Mouse (Mus musculus) cerebellum, postnatal 14 days (tissue): Measurements from ENCODE around the gene Stag1.
A peak's percentile ranks its signal among the peaks of the same experiment; 100 is the strongest.

Experiments
- DNase-seq, 2 experiments: peaks; one replicate each; pipeline ENCODE4 v3.0.0; 2021; ENCODE audit warnings: mixed read lengths in 2 of 2

The Stag1 gene

GRCm38 (mm10) chr9:100963428-100963912 is 365.9 kb downstream of the Stag1 start:
- no peak for DNase-seq

- DNase-seq, result no peak
Measured at GRCm38 (mm10) chr9:100964106-100964505, 366.5 kb downstream of the Stag1 start.

- DNase-seq, result no peak
Measured at GRCm38 (mm10) chr9:100969461-100969860, 371.9 kb downstream of the Stag1 start.

- DNase-seq, result no peak
Measured at GRCm38 (mm10) chr9:100978666-100979065, 381.1 kb downstream of the Stag1 start.

GRCm38 (mm10) chr9:100979260-100979659 is 381.7 kb downstream of the Stag1 start:
- peak; percentile 42 to 45 for DNase-seq

GRCm38 (mm10) chr9:100982786-100983185 is 385.2 kb downstream of the Stag1 start:
- no peak for DNase-seq

GRCm38 (mm10) chr9:100984381-100985310 is 387.0 kb downstream of the Stag1 start:
- DNase-seq, result peak in 1 of 2 experiments; percentile 9

- no peak for DNase-seq
Measured at GRCm38 (mm10) chr9:100987006-100987405, 389.4 kb downstream of the Stag1 start.

GRCm38 (mm10) chr9:100987850-100988249 is 390.3 kb downstream of the Stag1 start:
- DNase-seq, result no peak

- DNase-seq, result no peak
Measured at GRCm38 (mm10) chr9:100990609-100991008, 393.0 kb downstream of the Stag1 start.

GRCm38 (mm10) chr9:100991321-100991720 is 393.7 kb downstream of the Stag1 start:
- no peak for DNase-seq

GRCm38 (mm10) chr9:100992191-100992590 is 394.6 kb downstream of the Stag1 start:
- no peak for DNase-seq

GRCm38 (mm10) chr9:100993937-100994336 is 396.3 kb downstream of the Stag1 start:
- DNase-seq, result no peak

- DNase-seq, result no peak
Measured at GRCm38 (mm10) chr9:100997138-100997537, 399.5 kb downstream of the Stag1 start.

GRCm38 (mm10) chr9:101002053-101002452 is 404.5 kb downstream of the Stag1 start:
- DNase-seq, result peak; percentile 26 to 48

- DNase-seq, result no peak
Measured at GRCm38 (mm10) chr9:101002841-101003240, 405.2 kb downstream of the Stag1 start.

GRCm38 (mm10) chr9:101003302-101003701 is 405.7 kb downstream of the Stag1 start:
- no peak for DNase-seq

GRCm38 (mm10) chr9:101005866-101006265 is 408.3 kb downstream of the Stag1 start:
- no peak for DNase-seq
